Mouse (Mus musculus): ENCODE results near the gene Scd3. TPM values are rescaled to one million over a fixed set of nuclear protein-coding genes. Genes with fewer than 3 reads are reported as not detected.

Scd3 gene
- polyA plus RNA-seq, 1 experiment from 2014 or later: 3.5 TPM

DNA sequence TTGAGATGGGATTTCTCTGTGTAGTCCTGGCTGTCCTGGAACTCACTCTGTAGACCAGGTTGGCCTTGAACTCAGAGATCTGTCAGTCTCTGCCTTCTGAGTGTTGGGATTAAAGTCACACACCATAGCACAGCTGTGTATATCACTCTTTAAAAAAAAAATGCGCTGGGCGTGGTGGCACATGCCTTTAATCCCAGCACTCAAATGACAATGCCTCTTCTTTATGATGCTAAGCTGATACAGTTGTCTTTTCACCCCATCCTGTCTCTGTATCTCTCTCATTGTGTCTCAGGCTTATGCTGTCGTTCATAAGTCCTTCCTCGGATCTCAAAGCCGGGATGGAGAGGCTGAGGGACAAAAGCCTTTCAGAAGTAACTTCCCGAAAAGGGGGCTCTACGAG, 58.7 kb downstream of the Scd3 start:
- Histone ChIP-seq H3K36me3 (no peaks in the 10 kb centered on the region), H3K27me3 (no peaks in the 10 kb centered on the region), H3K4me3 (no peak overlapping the region), H3K9me3 (no peaks in the 10 kb centered on the region), H3K9ac (no peak overlapping the region), H3K4me2 (no peak overlapping the region), H3K27ac (no peak overlapping the region), H3K4me1 (replicated peaks) (peaks cover 5% of the 10 kb centered on the region)
- WGBS: 74% methylated on average over 7 of the region's 7 CpGs
- ATAC-seq (ENCODE audit: low FRiP score): no peak

DNA sequence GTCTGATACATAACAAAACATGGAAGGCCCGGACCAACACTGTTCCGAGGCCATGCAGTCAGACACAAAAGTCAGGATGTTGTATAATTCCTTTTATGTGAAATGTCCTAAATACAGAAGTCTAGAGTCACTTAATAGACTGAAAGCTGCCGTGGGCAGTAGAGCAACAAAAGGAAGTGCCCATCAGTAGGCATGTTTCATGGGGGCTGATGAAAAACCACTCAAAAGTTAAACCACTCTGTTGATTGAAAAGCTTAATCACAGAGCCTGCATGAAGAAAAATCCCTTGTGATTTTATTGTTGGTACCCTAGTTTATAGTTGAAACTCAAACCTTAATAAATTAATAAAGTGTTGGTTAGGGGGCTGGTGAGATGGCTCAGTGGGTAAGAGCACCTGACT, 60.5 kb downstream of the Scd3 start:
- H3K27ac ChIP-seq: no peak overlapping the region
- no peaks in the 10 kb centered on the region for H3K36me3 ChIP-seq
- no peak for ATAC-seq (ENCODE audit: low FRiP score)
- no peak overlapping the region for H3K4me2 ChIP-seq
- 87% methylated on average over 3 of the region's 3 CpGs for WGBS
- no peaks in the 10 kb centered on the region for H3K27me3 ChIP-seq
- H3K4me3 ChIP-seq: no peak overlapping the region
- peaks cover 12% of the 10 kb centered on the region for H3K4me1 ChIP-seq (replicated peaks)
- no peak overlapping the region for H3K9ac ChIP-seq
- H3K9me3 ChIP-seq: no peaks in the 10 kb centered on the region

GRCm38 (mm10) chr19:44264226-44264625, 61.2 kb downstream of the Scd3 start:
- H3K27me3 ChIP-seq: no peaks in the 10 kb centered on the region
- H3K4me1 ChIP-seq (replicated peaks): peaks cover 12% of the 10 kb centered on the region
- H3K9me3 ChIP-seq: no peaks in the 10 kb centered on the region
- no peak overlapping the region for H3K9ac ChIP-seq
- no peaks in the 10 kb centered on the region for H3K36me3 ChIP-seq
- no peak for ATAC-seq (ENCODE audit: low FRiP score)
- WGBS: 81% methylated on average over 9 of the region's 9 CpGs
- H3K4me2 ChIP-seq: no peak overlapping the region
- H3K27ac ChIP-seq: no peak overlapping the region
- H3K4me3 ChIP-seq: no peak overlapping the region

DNA sequence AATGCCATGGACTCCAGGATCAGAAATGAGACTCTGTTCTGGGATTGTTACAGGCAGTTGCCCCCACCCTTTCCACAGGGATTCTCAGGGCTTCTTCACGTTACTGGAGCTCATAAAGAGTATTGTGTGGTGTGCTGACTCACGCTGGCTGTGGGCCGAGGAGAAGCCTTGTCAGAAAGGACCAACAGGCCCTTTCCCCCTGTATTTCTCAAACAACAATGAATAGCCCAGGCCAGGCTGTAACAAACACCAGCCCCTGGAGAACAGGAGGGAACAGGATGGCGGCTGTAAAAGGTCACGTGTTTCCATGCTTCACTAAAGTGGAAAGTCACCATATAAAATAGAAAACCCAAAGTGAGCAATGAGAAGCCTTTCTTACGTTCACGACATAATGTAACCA, 62.2 kb downstream of the Scd3 start:
- 33% methylated on average over 7 of the region's 7 CpGs for WGBS
- Histone ChIP-seq H3K27ac (no peak overlapping the region), H3K4me1 (replicated peaks) (peaks cover 12% of the 10 kb centered on the region), H3K36me3 (no peaks in the 10 kb centered on the region), H3K27me3 (no peaks in the 10 kb centered on the region), H3K4me2 (no peak overlapping the region), H3K9ac (no peak overlapping the region), H3K4me3 (no peak overlapping the region), H3K9me3 (no peaks in the 10 kb centered on the region)
- ATAC-seq (ENCODE audit: low FRiP score): no peak

- WGBS: 16% methylated on average over 5 of the region's 5 CpGs
- Histone ChIP-seq H3K4me1 (replicated peaks) (peaks cover 12% of the 10 kb centered on the region), H3K4me3 (no peak overlapping the region), H3K9me3 (no peaks in the 10 kb centered on the region), H3K27ac (peak overlapping the region; percentile 94; the same call in 1 of the 2 replicates), H3K27me3 (no peaks in the 10 kb centered on the region), H3K9ac (no peak overlapping the region), H3K4me2 (peak overlapping the region; percentile 84), H3K36me3 (no peaks in the 10 kb centered on the region)
- ATAC-seq (ENCODE audit: low FRiP score): no peak
Measured at GRCm38 (mm10) chr19:44265911-44266337, 62.9 kb downstream of the Scd3 start.

DNA sequence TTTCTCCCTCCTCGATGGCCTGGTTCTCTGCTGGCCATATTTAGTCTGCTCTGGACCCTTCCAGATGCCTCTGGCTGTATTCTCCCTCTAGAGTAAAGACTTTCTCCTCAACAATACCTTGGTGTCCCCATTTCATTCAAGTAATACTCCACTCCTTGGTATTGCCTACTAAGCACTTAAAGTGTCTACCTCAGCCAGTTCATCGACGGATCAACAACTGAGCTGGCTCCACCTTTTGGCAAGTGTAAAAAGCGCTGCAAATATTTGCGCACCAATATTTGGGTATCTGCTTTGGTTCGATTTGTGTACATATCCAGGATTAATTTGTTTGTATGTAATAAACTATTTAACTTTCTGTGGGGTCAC, 63.4 kb downstream of the Scd3 start:
- WGBS: 2% methylated on average over 6 of the region's 6 CpGs

DNA sequence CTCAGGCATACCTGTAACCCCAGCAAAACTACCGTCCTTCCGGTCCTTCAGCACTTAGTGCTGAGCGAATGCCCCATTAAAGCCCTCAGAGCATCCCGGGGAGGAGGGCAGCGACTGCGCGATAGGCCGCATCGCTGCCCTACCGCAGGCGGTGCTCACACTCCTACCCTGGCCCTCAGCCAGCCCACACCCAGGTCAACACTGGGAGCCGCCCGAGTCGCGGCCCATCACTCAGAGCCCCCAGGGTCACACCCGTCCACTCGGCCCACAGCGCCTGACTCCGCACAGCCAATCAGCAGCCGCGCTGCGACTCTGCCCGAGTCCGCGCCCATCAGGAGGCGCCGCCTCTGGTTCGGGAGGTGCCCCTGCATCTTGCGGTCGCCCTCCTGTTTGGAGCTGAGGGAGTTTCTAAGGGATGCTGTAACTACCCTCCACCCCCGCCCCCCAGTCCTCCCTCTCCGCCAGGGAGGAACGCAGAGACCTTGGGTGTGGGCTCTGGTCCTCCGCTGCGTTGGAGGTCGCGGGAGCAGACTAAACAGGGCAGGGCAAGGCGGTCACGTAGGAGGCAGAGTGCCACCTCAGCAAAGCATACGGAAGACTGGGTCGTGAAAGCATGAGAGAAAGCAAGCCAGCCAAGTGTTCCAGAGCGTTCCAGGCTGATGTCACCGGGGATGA, 63.9 kb downstream of the Scd3 start:
- under 1% methylated on average over 43 of the region's 43 CpGs for WGBS
- H3K4me2 ChIP-seq: peak overlapping the region; percentile 84
- ATAC-seq (ENCODE audit: low FRiP score): peak; percentile 98
- no peaks in the 10 kb centered on the region for H3K36me3 ChIP-seq
- H3K27ac ChIP-seq: peak overlapping the region; percentile 94
- peaks cover 12% of the 10 kb centered on the region for H3K4me1 ChIP-seq (replicated peaks)
- no peaks in the 10 kb centered on the region for H3K9me3 ChIP-seq
- no peaks in the 10 kb centered on the region for H3K27me3 ChIP-seq
- H3K9ac ChIP-seq: peak overlapping the region; percentile 79
- H3K4me3 ChIP-seq: peak overlapping the region; percentile 57

More for the DNA sequence above, 63.4 kb downstream of the Scd3 start:
- no peak for ATAC-seq (ENCODE audit: low FRiP score)
- Histone ChIP-seq H3K4me2 (peak overlapping the region; percentile 84), H3K9ac (peak overlapping the region; percentile 79), H3K4me1 (replicated peaks) (peaks cover 12% of the 10 kb centered on the region), H3K27me3 (no peaks in the 10 kb centered on the region), H3K36me3 (no peaks in the 10 kb centered on the region), H3K9me3 (no peaks in the 10 kb centered on the region), H3K4me3 (peak overlapping the region; percentile 57), H3K27ac (peak overlapping the region; percentile 94)

GRCm38 (mm10) chr19:44267499-44268002, 64.5 kb downstream of the Scd3 start:
- H3K4me1 ChIP-seq (replicated peaks): peaks cover 12% of the 10 kb centered on the region
- peak overlapping the region; percentile 57 for H3K4me3 ChIP-seq
- no peak for ATAC-seq (ENCODE audit: low FRiP score)
- 13% methylated on average over 17 of the region's 18 CpGs for WGBS
- no peaks in the 10 kb centered on the region for H3K36me3 ChIP-seq
- H3K27me3 ChIP-seq: no peaks in the 10 kb centered on the region
- no peaks in the 10 kb centered on the region for H3K9me3 ChIP-seq
- peak overlapping the region; percentile 94 for H3K27ac ChIP-seq
- H3K4me2 ChIP-seq: peak overlapping the region; percentile 84
- peak overlapping the region; percentile 79 for H3K9ac ChIP-seq

- peaks cover 6% of the 10 kb centered on the region; the same call in 1 of the 2 replicates for H3K4me1 ChIP-seq (replicated peaks)
- ATAC-seq (ENCODE audit: low FRiP score): no peak
- no peaks in the 10 kb centered on the region for H3K36me3 ChIP-seq
- H3K27ac ChIP-seq: no peak overlapping the region
- H3K9me3 ChIP-seq: no peaks in the 10 kb centered on the region
- no peak overlapping the region for H3K4me2 ChIP-seq
- H3K27me3 ChIP-seq: no peaks in the 10 kb centered on the region
- H3K9ac ChIP-seq: no peak overlapping the region
- WGBS: 76% methylated on average over 4 of the region's 4 CpGs
- H3K4me3 ChIP-seq: no peak overlapping the region
Measured at GRCm38 (mm10) chr19:44273711-44274110, 70.6 kb downstream of the Scd3 start.

- peaks cover 6% of the 10 kb centered on the region; the same call in 1 of the 2 replicates for H3K4me1 ChIP-seq (replicated peaks)
- no peak overlapping the region for H3K9ac ChIP-seq
- no peaks in the 10 kb centered on the region for H3K9me3 ChIP-seq
- H3K4me3 ChIP-seq: no peak overlapping the region
- WGBS: 91% methylated on average over 4 of the region's 4 CpGs
- H3K4me2 ChIP-seq: no peak overlapping the region
- ATAC-seq (ENCODE audit: low FRiP score): no peak
- H3K36me3 ChIP-seq: no peaks in the 10 kb centered on the region
- H3K27me3 ChIP-seq: no peaks in the 10 kb centered on the region
- H3K27ac ChIP-seq: no peak overlapping the region
Measured at GRCm38 (mm10) chr19:44274452-44274851, 71.4 kb downstream of the Scd3 start.

DNA sequence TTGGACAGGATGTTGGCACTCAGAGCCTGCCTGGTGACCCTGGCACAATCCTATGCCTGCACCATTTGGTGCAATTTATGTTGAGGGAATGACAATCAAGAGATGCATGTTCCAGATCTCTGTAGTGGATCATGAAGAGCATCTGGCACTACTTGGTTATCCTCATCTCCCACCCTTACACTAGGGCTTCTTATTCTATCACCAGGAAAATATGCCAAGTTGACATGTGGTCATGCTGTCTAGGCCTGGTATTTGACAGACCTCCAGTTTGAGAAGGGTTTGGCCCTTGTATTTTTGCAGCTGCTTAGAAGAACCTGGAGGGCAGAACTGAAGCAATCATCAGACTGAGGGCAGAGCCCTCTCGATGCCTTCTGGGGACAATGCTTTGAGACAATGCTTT, 72.3 kb downstream of the Scd3 start:
- no peak overlapping the region for H3K4me3 ChIP-seq
- H3K4me1 ChIP-seq (replicated peaks): peaks cover 14% of the 10 kb centered on the region
- no peaks in the 10 kb centered on the region for H3K27me3 ChIP-seq
- no peaks in the 10 kb centered on the region for H3K36me3 ChIP-seq
- no peak for ATAC-seq (ENCODE audit: low FRiP score)
- no peak overlapping the region for H3K4me2 ChIP-seq
- no peak overlapping the region for H3K27ac ChIP-seq
- WGBS: 85% methylated on average over 1 of the region's 1 CpGs
- H3K9ac ChIP-seq: no peak overlapping the region
- no peaks in the 10 kb centered on the region for H3K9me3 ChIP-seq

DNA sequence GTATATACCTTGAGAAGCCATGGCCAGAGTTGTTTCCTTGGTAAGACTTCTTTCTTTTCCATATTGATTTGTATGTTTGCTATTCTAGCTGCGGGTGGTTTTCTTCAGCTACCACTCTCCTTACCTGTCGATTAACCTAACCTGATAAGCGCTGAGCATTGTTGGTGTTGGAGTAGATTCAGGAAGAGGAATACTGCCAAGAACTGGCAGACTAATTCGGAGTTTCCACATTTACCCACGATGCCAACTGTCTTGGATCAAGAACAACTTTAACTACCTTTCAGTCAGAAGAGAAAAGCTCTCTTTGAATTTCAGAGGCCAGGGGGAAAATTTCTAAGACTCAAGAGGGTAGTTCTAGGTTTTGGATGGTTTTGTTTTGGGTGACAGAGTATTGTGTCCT, 73.8 kb downstream of the Scd3 start:
- no peaks in the 10 kb centered on the region for H3K9me3 ChIP-seq
- no peaks in the 10 kb centered on the region for H3K36me3 ChIP-seq
- no peak for ATAC-seq (ENCODE audit: low FRiP score)
- no peak overlapping the region for H3K4me2 ChIP-seq
- H3K27ac ChIP-seq: no peak overlapping the region
- H3K4me1 ChIP-seq (replicated peaks): peaks cover 22% of the 10 kb centered on the region
- no peak overlapping the region for H3K9ac ChIP-seq
- no peaks in the 10 kb centered on the region for H3K27me3 ChIP-seq
- WGBS: 90% methylated on average over 5 of the region's 5 CpGs
- no peak overlapping the region for H3K4me3 ChIP-seq

- WGBS: 88% methylated on average over 8 of the region's 8 CpGs
- no peaks in the 10 kb centered on the region for H3K27me3 ChIP-seq
- H3K9me3 ChIP-seq: no peaks in the 10 kb centered on the region
- no peak overlapping the region for H3K4me2 ChIP-seq
- no peaks in the 10 kb centered on the region for H3K36me3 ChIP-seq
- H3K4me1 ChIP-seq (replicated peaks): peaks cover 31% of the 10 kb centered on the region
- H3K4me3 ChIP-seq: no peak overlapping the region
- no peak overlapping the region for H3K9ac ChIP-seq
- H3K27ac ChIP-seq: no peak overlapping the region
- no peak for ATAC-seq (ENCODE audit: low FRiP score)
Measured at GRCm38 (mm10) chr19:44277931-44278330, 74.9 kb downstream of the Scd3 start.
